Mouse (Mus musculus) ES-E14 (cell line): ENCODE data around the gene Tmem95.
"Not testable (repeated sequence)": the region's sequence is repeated elsewhere in the genome, so short reads cannot be mapped to it uniquely, and the experiment has no call there.

Experiments
- CHD2 ChIP-seq: IDR thresholded peaks from 2 replicates; pipeline ENCODE4 v1.6.1; 2014; ENCODE audit warnings: mild to moderate bottlenecking, low read depth, low read length, inconsistent platforms
- HCFC1 ChIP-seq: IDR thresholded peaks from 2 replicates; pipeline ENCODE4 v1.6.1; 2012; ENCODE audit warnings: low read length, inconsistent platforms, borderline replicate concordance; ENCODE audit not compliant: insufficient read depth
- ZNF384 ChIP-seq: IDR thresholded peaks from 2 replicates; pipeline ENCODE4 v1.6.1; 2012; ENCODE audit warnings: low read depth, low read length, inconsistent platforms

GRCm38 (mm10) chr11:69863729-69864128, 14.1 kb downstream of the Tmem95 start:
- not testable (repeated sequence) for TF ChIP-seq ZNF384, CHD2, HCFC1
